Mouse (Mus musculus): ENCODE results near the gene Sorbs2.

The Sorbs2 gene

GRCm38 (mm10) chr8:45579714-45580543 lies 72.3 kb downstream of the Sorbs2 start:
- no peak for DNase-seq

- DNase-seq = no peak
These were observed 72.9 kb downstream of the Sorbs2 start for GRCm38 (mm10) chr8:45580544-45580866.

- no peak for DNase-seq
These were observed 76.3 kb downstream of the Sorbs2 start for GRCm38 (mm10) chr8:45583856-45584255.

- no peak for DNase-seq
These were observed 76.9 kb downstream of the Sorbs2 start for GRCm38 (mm10) chr8:45584390-45585052.

GRCm38 (mm10) chr8:45585158-45585557 lies 77.6 kb downstream of the Sorbs2 start:
- DNase-seq = no peak

GRCm38 (mm10) chr8:45587011-45587410 lies 79.4 kb downstream of the Sorbs2 start:
- DNase-seq = no peak

- DNase-seq = no peak
These were observed 84.3 kb downstream of the Sorbs2 start for GRCm38 (mm10) chr8:45591888-45592287.

- no peak for DNase-seq
These were observed 86.1 kb downstream of the Sorbs2 start for GRCm38 (mm10) chr8:45593711-45594110.

GRCm38 (mm10) chr8:45595983-45596382 lies 88.4 kb downstream of the Sorbs2 start:
- DNase-seq = no peak

GRCm38 (mm10) chr8:45596591-45596990 lies 89.0 kb downstream of the Sorbs2 start:
- DNase-seq = no peak

- no peak for DNase-seq
These were observed 90.2 kb downstream of the Sorbs2 start for GRCm38 (mm10) chr8:45597631-45598420.

- no peak for DNase-seq
These were observed 91.3 kb downstream of the Sorbs2 start for GRCm38 (mm10) chr8:45598883-45599282.

GRCm38 (mm10) chr8:45602019-45602418 lies 94.4 kb downstream of the Sorbs2 start:
- DNase-seq = no peak

- no peak for DNase-seq
These were observed 97.8 kb downstream of the Sorbs2 start for GRCm38 (mm10) chr8:45605419-45605818.

GRCm38 (mm10) chr8:45607012-45607411 lies 99.4 kb downstream of the Sorbs2 start:
- DNase-seq = no peak

GRCm38 (mm10) chr8:45608413-45608812 lies 100.8 kb downstream of the Sorbs2 start:
- no peak for DNase-seq

- no peak for DNase-seq
These were observed 103.0 kb downstream of the Sorbs2 start for GRCm38 (mm10) chr8:45610426-45611215.

- DNase-seq = no peak
These were observed 103.7 kb downstream of the Sorbs2 start for GRCm38 (mm10) chr8:45611320-45611719.

- DNase-seq = no peak
These were observed 107.0 kb downstream of the Sorbs2 start for GRCm38 (mm10) chr8:45614610-45615009.

GRCm38 (mm10) chr8:45615050-45615449 lies 107.5 kb downstream of the Sorbs2 start:
- DNase-seq = no peak

GRCm38 (mm10) chr8:45615551-45615950 lies 108.0 kb downstream of the Sorbs2 start:
- DNase-seq = no peak

- no peak for DNase-seq
These were observed 114.1 kb downstream of the Sorbs2 start for GRCm38 (mm10) chr8:45621576-45622178.
